Comparison of ENCODE assay signal across 8 mouse cellular contexts in genomic region chr5:108132441-108133243, GRCm38 (mm10). TPM values are rescaled to one million over a fixed set of nuclear protein-coding genes. Genes with fewer than 3 reads are reported as not detected.
DNase-seq lines count a peak whose midpoint lies in the region; ATAC-seq and TF ChIP-seq lines count a peak whose summit lies in the region.

Gene Tmed5 (minus strand): TSS chr5:108132620.
Gene Ccdc18 (plus strand): TSS chr5:108132875.

- H3K27me3 ChIP-seq in kidney, embryonic 14.5 days (ENCODE audit: control insufficient read depth, insufficient read depth, low read length) = no peaks in the 10 kb centered on the region
- no peaks in the 10 kb centered on the region for H3K27me3 ChIP-seq in limb, embryonic 15.5 days

- peak within 1 kb of the TSS; percentile 71 for H3K27ac ChIP-seq in bone marrow macrophage, adult 2 months (ENCODE audit: insufficient read depth, low read depth, low read length)
- peak within 1 kb of the TSS; percentile 53 for H3K27ac ChIP-seq in embryonic fibroblast, embryonic 13.5 days (ENCODE audit: insufficient read depth, low read length)
- H3K27ac ChIP-seq in kidney, embryonic 14.5 days (ENCODE audit: low read depth, low read length) = peak within 1 kb of the TSS; percentile 94
- peak within 1 kb of the TSS; percentile 93 for H3K27ac ChIP-seq in limb, embryonic 15.5 days

- DNase-seq in A20 (ENCODE audit: low read depth, low spot score) = peak; percentile 100
- DNase-seq in heart, adult 9 months (ENCODE audit: low spot score in 2 of 2) = peak; percentile 96 to 97
- DNase-seq in monocyte, adult 2 months (ENCODE audit: low read depth in 1 of 2, low spot score in 2 of 2) = peak; percentile 93 to 94
- peak; percentile 97 to 98 for DNase-seq in spleen, postnatal 36 days (ENCODE audit: low spot score in 2 of 2)

- no peak for TF ChIP-seq CTCF in bone marrow macrophage, adult 2 months (IDR thresholded peaks at IDR 0.05; ENCODE audit: low read depth, low read length)
- no peak for TF ChIP-seq CTCF in embryonic fibroblast, embryonic 13.5 days (IDR thresholded peaks at IDR 0.05; ENCODE audit: borderline replicate concordance, insufficient read depth, low read length)

- WGBS in kidney, embryonic 14.5 days = 2% methylated on average over 65 of the region's 65 CpGs
- under 1% methylated on average over 65 of the region's 65 CpGs for WGBS in limb, embryonic 15.5 days

- peak within 1 kb of the TSS; percentile 89 for H3K4me3 ChIP-seq in bone marrow macrophage, adult 2 months (ENCODE audit: insufficient read depth, low read length)
- H3K4me3 ChIP-seq in embryonic fibroblast, embryonic 13.5 days (ENCODE audit: insufficient read depth, low read length) = peak within 1 kb of the TSS; percentile 87
- H3K4me3 ChIP-seq in kidney, embryonic 14.5 days (ENCODE audit: low read length) = peak within 1 kb of the TSS; percentile 89
- H3K4me3 ChIP-seq in limb, embryonic 15.5 days = peak within 1 kb of the TSS; percentile 93

- peaks cover 6% of the 10 kb centered on the region for H3K4me1 ChIP-seq in bone marrow macrophage, adult 2 months (ENCODE audit: control insufficient read depth, insufficient read depth, low read length)
- no peaks in the 10 kb centered on the region for H3K4me1 ChIP-seq in embryonic fibroblast, embryonic 13.5 days (ENCODE audit: control insufficient read depth, insufficient read depth, low read length)
- peaks cover 4% of the 10 kb centered on the region; the same call in 1 of the 2 replicates for H3K4me1 ChIP-seq in kidney, embryonic 14.5 days (ENCODE audit: control insufficient read depth, insufficient read depth, low read length)
- H3K4me1 ChIP-seq in limb, embryonic 15.5 days = peaks cover 9% of the 10 kb centered on the region; the same call in 1 of the 2 replicates

- TF ChIP-seq POLR2A in bone marrow macrophage, adult 2 months (IDR thresholded peaks at IDR 0.05; ENCODE audit: borderline replicate concordance, low read depth, low read length) = no peak
- peak; percentile 96 for TF ChIP-seq POLR2A in embryonic fibroblast, embryonic 13.5 days (IDR thresholded peaks at IDR 0.05; ENCODE audit: low read depth, low read length)

- H3K9me3 ChIP-seq in kidney, embryonic 14.5 days (ENCODE audit: control insufficient read depth, low read length) = no peaks in the 10 kb centered on the region
- H3K9me3 ChIP-seq in limb, embryonic 15.5 days = no peaks in the 10 kb centered on the region

- H3K4me2 ChIP-seq in kidney, embryonic 14.5 days (replicated peaks; ENCODE audit: low read depth, low read length) = peak within 1 kb of the TSS; percentile 53
- H3K4me2 ChIP-seq in limb, embryonic 15.5 days = peak within 1 kb of the TSS; percentile 76

- peak within 1 kb of the TSS; percentile 84 for H3K9ac ChIP-seq in kidney, embryonic 14.5 days (ENCODE audit: low read depth, low read length)
- H3K9ac ChIP-seq in limb, embryonic 15.5 days = peak within 1 kb of the TSS; percentile 92

- peak; percentile 99 for ATAC-seq in kidney, embryonic 14.5 days (ENCODE audit: low FRiP score, low TSS enrichment)
- ATAC-seq in limb, embryonic 15.5 days (ENCODE audit: insufficient number of reproducible peaks, low FRiP score, low TSS enrichment, low read depth) = peak; percentile 99

- peaks cover 7% of the 10 kb centered on the region; the same call in 1 of the 2 replicates for H3K36me3 ChIP-seq in kidney, embryonic 14.5 days (ENCODE audit: control insufficient read depth, insufficient read depth, low read length)
- peaks cover 3% of the 10 kb centered on the region; the same call in 1 of the 2 replicates for H3K36me3 ChIP-seq in limb, embryonic 15.5 days

RNA-seq across cellular contexts. Expression of gene Tmed5, which starts in this region (rescaled TPM):
- 57.1 and 57.5 TPM in 2 replicates for polyA plus RNA-seq in bone marrow macrophage, adult 2 months (2012; ENCODE audit: insufficient read depth, insufficient read length, missing spikeins)
- polyA plus RNA-seq in embryonic fibroblast, embryonic 13.5 days (2011; ENCODE audit: insufficient read length, low read depth, missing spikeins) = 61.1 and 68.8 TPM in 2 replicates
- 40.1 and 43.2 TPM in 2 replicates for polyA plus RNA-seq in kidney, embryonic 14.5 days (2014; fragmentation: Nextera tagmentation; extraction: Ambion mirVana)
- 45.1 and 45.9 TPM in 2 replicates for polyA plus RNA-seq in limb, embryonic 15.5 days (2015; fragmentation: Nextera tagmentation; extraction: Ambion mirVana)

RNA-seq across cellular contexts. Expression of gene Ccdc18, which starts in this region (rescaled TPM):
- 2.7 and 4.2 TPM in 2 replicates for polyA plus RNA-seq in bone marrow macrophage, adult 2 months (2012; ENCODE audit: insufficient read depth, insufficient read length, missing spikeins)
- 3.5 and 7.5 TPM in 2 replicates for polyA plus RNA-seq in embryonic fibroblast, embryonic 13.5 days (2011; ENCODE audit: insufficient read length, low read depth, missing spikeins)
- 10.7 and 12.5 TPM in 2 replicates for polyA plus RNA-seq in kidney, embryonic 14.5 days (2014; fragmentation: Nextera tagmentation; extraction: Ambion mirVana)
- 8.1 and 8.5 TPM in 2 replicates for polyA plus RNA-seq in limb, embryonic 15.5 days (2015; fragmentation: Nextera tagmentation; extraction: Ambion mirVana)

Comparison
In these comparisons a context has a peak if more than half of its experiments do, and no peak if none do; other contexts are left out.
1. Peak in every context shown above with its lines: DNase-seq, ATAC-seq, H3K4me3 ChIP-seq and H3K27ac ChIP-seq.